Mouse (Mus musculus) brain, embryonic 14.5 days (tissue): ENCODE data around the gene Mamdc4.

Experiments used
- CTCF ChIP-seq: fragments of 200-500 bp; IDR thresholded peaks from 2 replicates; pipeline ENCODE4 v1.5.1; 2012; ENCODE audit warnings: inconsistent platforms, mild to moderate bottlenecking, moderate library complexity, borderline replicate concordance; ENCODE audit not compliant: insufficient read depth, insufficient read length; ENCODE audit errors: extremely low read depth
- POLR2A ChIP-seq: fragments of 200-500 bp; IDR thresholded peaks from 2 replicates; pipeline ENCODE4 v1.6.1; 2012; ENCODE audit warnings: mild to moderate bottlenecking, inconsistent platforms, borderline replicate concordance; ENCODE audit not compliant: poor library complexity, insufficient read depth, insufficient read length, severe bottlenecking; ENCODE audit errors: extremely low read depth

DNA sequence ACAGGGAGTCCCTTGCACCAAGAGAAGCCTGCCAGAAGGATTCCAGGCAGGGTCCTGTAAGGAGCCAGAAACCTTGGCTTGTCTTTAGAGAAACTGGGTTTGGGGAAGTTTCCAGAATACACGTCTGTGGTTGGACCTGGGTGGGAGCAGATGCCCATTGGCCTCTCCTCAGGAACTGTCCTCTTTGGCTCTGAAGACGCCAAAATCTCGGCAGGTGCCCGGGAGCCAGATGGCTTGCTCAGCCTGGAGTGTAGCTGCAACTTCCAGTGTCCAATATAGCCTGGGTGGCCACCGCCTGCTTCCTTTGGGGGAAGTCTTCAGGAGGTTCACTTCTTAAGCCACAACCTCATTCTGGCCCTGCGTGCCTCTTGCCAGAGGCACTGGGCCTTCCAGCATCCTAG is 7.3 kb upstream of the Mamdc4 start:
- TF ChIP-seq POLR2A (no peak), CTCF (no peak)
